Mouse (Mus musculus): Measurements from ENCODE around the gene Atoh8.

- TF ChIP-seq CTCF (IDR thresholded peaks at IDR 0.05; ENCODE audit: borderline replicate concordance, insufficient read depth, low read length) (no peak), POLR2A (IDR thresholded peaks at IDR 0.05; ENCODE audit: low read depth, low read length) (no peak)
Measured at GRCm38 (mm10) chr6:72246303-72246702, 10.9 kb upstream of the Atoh8 start.

Measured in embryonic fibroblast, embryonic 13.5 days (primary cell).